Mouse (Mus musculus) kidney, adult 2 months (tissue): ENCODE results near the gene Ift122.

Source experiments
- CTCF ChIP-seq: fragments of 200-500 bp; conservative IDR thresholded peaks from 2 replicates; pipeline ENCODE4 v1.5.1; 2011; ENCODE audit warnings: low read depth, mild to moderate bottlenecking, control low read depth, low read length, moderate library complexity, mixed read lengths; ENCODE audit not compliant: insufficient read depth, insufficient read length
- POLR2A ChIP-seq: fragments of 200-500 bp; IDR thresholded peaks from one replicate; pipeline ENCODE4 v1.6.1; 2011; ENCODE audit warnings: low read depth, low read length, control low read depth

- TF ChIP-seq CTCF: no peak
- no peak for TF ChIP-seq POLR2A
These were observed 92.4 kb downstream of the Ift122 start for GRCm38 (mm10) chr6:115945633-115946032.
